Mouse (Mus musculus): ENCODE measurements around the gene Traf3ip3.

Gene Traf3ip3

GRCm38 (mm10) chr1:193208178-193208577, 6.7 kb upstream of the Traf3ip3 start:
- in situ Hi-C loops (cut with MboI, MseI): no loop called here

- in situ Hi-C loops (cut with MboI, MseI): no loop called here
Observed at GRCm38 (mm10) chr1:193207503-193207902, 6.0 kb upstream of the Traf3ip3 start, which contains the start of gene Lamb3. TSS of gene Lamb3 (plus strand) at chr1:193207699.

GRCm38 (mm10) chr1:193205431-193205830, 3.9 kb upstream of the Traf3ip3 start:
- in situ Hi-C loops (cut with MboI, MseI): no loop called here

GRCm38 (mm10) chr1:193203821-193204220, 2.3 kb upstream of the Traf3ip3 start:
- in situ Hi-C loops (cut with MboI, MseI): no loop called here

GRCm38 (mm10) chr1:193200640-193201382, 692 bp downstream of the Traf3ip3 start:
- in situ Hi-C loops (cut with MboI, MseI): no loop called here

- in situ Hi-C loops (cut with MboI, MseI): loop anchor here (10.0 kb wide), 1 partner anchor 424 kb away; the partner anchor contains the start of gene Hhat
Observed at GRCm38 (mm10) chr1:193198312-193198711, 3.2 kb downstream of the Traf3ip3 start.

- in situ Hi-C loops (cut with MboI, MseI): loop anchor here (10.0 kb wide), 1 partner anchor 423 kb away; the partner anchor contains the start of gene Hhat
Observed at GRCm38 (mm10) chr1:193197494-193198205, 3.9 kb downstream of the Traf3ip3 start.

- in situ Hi-C loops (cut with MboI, MseI): loop anchor here (10.0 kb wide), 1 partner anchor 420 kb away; the partner anchor contains the start of gene Hhat
Observed at GRCm38 (mm10) chr1:193195169-193195810, 6.2 kb downstream of the Traf3ip3 start.

GRCm38 (mm10) chr1:193194416-193195140, 6.9 kb downstream of the Traf3ip3 start:
- in situ Hi-C loops (cut with MboI, MseI): loop anchor here (5.0 to 10.0 kb wide), 2 partner anchors 62 to 420 kb away; partner anchors contain the start of genes Diexf and Hhat

- in situ Hi-C loops (cut with MboI, MseI): loop anchor here (5.0 to 10.0 kb wide), 2 partner anchors 59 to 417 kb away; partner anchors contain the start of genes Diexf and Hhat
Observed at GRCm38 (mm10) chr1:193191675-193192283, 9.7 kb downstream of the Traf3ip3 start.

- in situ Hi-C loops (cut with MboI, MseI): loop anchor here (5.0 to 10.0 kb wide), 2 partner anchors 57 to 415 kb away; partner anchors contain the start of genes Diexf and Hhat
Observed at GRCm38 (mm10) chr1:193189771-193190170, 11.7 kb downstream of the Traf3ip3 start.

GRCm38 (mm10) chr1:193189151-193189621, 12.3 kb downstream of the Traf3ip3 start:
- in situ Hi-C loops (cut with MboI, MseI): no loop called here

GRCm38 (mm10) chr1:193188257-193188656, 13.2 kb downstream of the Traf3ip3 start:
- in situ Hi-C loops (cut with MboI, MseI): no loop called here

GRCm38 (mm10) chr1:193181104-193181503, 20.4 kb downstream of the Traf3ip3 start:
- in situ Hi-C loops (cut with MboI, MseI): no loop called here

- in situ Hi-C loops (cut with MboI, MseI): no loop called here
Observed at GRCm38 (mm10) chr1:193174143-193174733, 27.3 kb downstream of the Traf3ip3 start.

GRCm38 (mm10) chr1:193173810-193174129, 27.7 kb downstream of the Traf3ip3 start:
- in situ Hi-C loops (cut with MboI, MseI): no loop called here

- in situ Hi-C loops (cut with MboI, MseI): no loop called here
Observed at GRCm38 (mm10) chr1:193172991-193173809, 28.3 kb downstream of the Traf3ip3 start.

GRCm38 (mm10) chr1:193169856-193170255, 31.6 kb downstream of the Traf3ip3 start:
- in situ Hi-C loops (cut with MboI, MseI): no loop called here

GRCm38 (mm10) chr1:193169228-193169627, 32.3 kb downstream of the Traf3ip3 start:
- in situ Hi-C loops (cut with MboI, MseI): no loop called here

Data from T-helper 2 cell (primary cell).